Mouse (Mus musculus): Measurements from ENCODE around the gene Mybpc3.

DNA sequence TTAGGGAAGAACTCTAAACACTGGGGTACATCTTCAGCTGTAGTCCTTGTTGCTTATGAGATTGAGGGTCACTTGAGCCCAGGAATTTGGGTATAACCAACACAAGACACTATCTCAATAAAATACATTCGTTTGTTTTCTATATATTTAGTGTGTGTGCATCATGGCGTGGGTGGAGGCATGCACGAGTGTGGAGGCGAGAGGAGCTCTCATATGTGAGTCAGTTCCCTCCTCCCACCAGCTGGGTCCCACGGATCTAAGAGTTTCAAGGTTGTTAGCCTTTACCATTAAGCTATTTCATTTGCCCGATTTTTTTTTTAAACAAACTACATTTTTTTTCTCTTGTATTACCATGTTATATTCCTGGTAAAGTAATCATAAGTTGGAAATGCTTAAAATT is 27.1 kb upstream of the Mybpc3 start:
- TF ChIP-seq CTCF (IDR thresholded peaks at IDR 0.05) (no peak), EP300 (IDR thresholded peaks at IDR 0.05) (no peak)

All from lung, postnatal 0 days (tissue).